Mouse (Mus musculus) megakaryocyte progenitor cell, adult 5-6 weeks (primary cell): ENCODE data around the gene Dnajc11. TPM values are rescaled to one million over a fixed set of nuclear protein-coding genes. Genes with fewer than 3 reads are reported as not detected.

ENCODE experiments used
- total RNA-seq, 2 experiments: library from RNA; stranded (forward) in 1 of 2; stranded (reverse) in 1 of 2; fragments of 157-497, 149-512 nt in 1 of 2; fragments of 200-1000 nt in 1 of 2; gene quantifications; 2 replicates each; pipeline versions ENCODE4 v1.2.3 to v1.2.4; 2015 to 2017

Dnajc11 gene
- total RNA-seq, 2 experiments from 2014 or later, result 45.2 to 106 TPM

Other genes with a start within 250 kb of the Dnajc11 start
- gene Camta1, start 71.8 kb upstream of the Dnajc11 start, total RNA-seq (2015), result 77.9 and 81.5 TPM in 2 replicates
- gene Camta1, start 71.8 kb upstream of the Dnajc11 start, total RNA-seq (2017), result 16.3 and 40.1 TPM in 2 replicates
- 7.2 and 8.0 TPM in 2 replicates for gene Thap3, start 55.3 kb downstream of the Dnajc11 start, total RNA-seq (2015)
- 6.1 and 6.4 TPM in 2 replicates for gene Thap3, start 55.3 kb downstream of the Dnajc11 start, total RNA-seq (2017)
- 2.8 and 4.6 TPM in 2 replicates for gene Phf13, start 62.6 kb downstream of the Dnajc11 start, total RNA-seq (2015)
- 1.0 and 2.7 TPM in 2 replicates for gene Phf13, start 62.6 kb downstream of the Dnajc11 start, total RNA-seq (2017)
- 3.4 and 3.6 TPM in 2 replicates for gene Klhl21, start 75.1 kb downstream of the Dnajc11 start, total RNA-seq (2015)
- gene Klhl21, start 75.1 kb downstream of the Dnajc11 start, total RNA-seq (2017), result 6.6 and 7.9 TPM in 2 replicates
- 7.4 and 10.3 TPM in 2 replicates for gene Zbtb48, start 94.0 kb downstream of the Dnajc11 start, total RNA-seq (2015)
- 4.8 and 6.6 TPM in 2 replicates for gene Zbtb48, start 94.0 kb downstream of the Dnajc11 start, total RNA-seq (2017)
- gene Tas1r1, start 104.9 kb downstream of the Dnajc11 start, total RNA-seq (2015), result 0.71 and 0.91 TPM in 2 replicates
- gene Tas1r1, start 104.9 kb downstream of the Dnajc11 start, total RNA-seq (2017), result 1.2 and 3.2 TPM in 2 replicates
- gene Nol9, start 105.6 kb downstream of the Dnajc11 start, total RNA-seq (2015), result 26.9 and 28.4 TPM in 2 replicates
- gene Nol9, start 105.6 kb downstream of the Dnajc11 start, total RNA-seq (2017), result 33.4 and 35.1 TPM in 2 replicates
- 0.66 and 1.2 TPM in 2 replicates for gene Plekhg5, start 138.8 kb downstream of the Dnajc11 start, total RNA-seq (2015)
- 1.6 and 2.6 TPM in 2 replicates for gene Plekhg5, start 138.8 kb downstream of the Dnajc11 start, total RNA-seq (2017)
- gene Tnfrsf25, start 182.2 kb downstream of the Dnajc11 start, total RNA-seq (2015), result 1.5 TPM in 1 of 2 replicates, not detected in the other
- 0.10 TPM in 1 of 2 replicates, not detected in the other for gene Tnfrsf25, start 182.2 kb downstream of the Dnajc11 start, total RNA-seq (2017)
- 1.1 and 1.3 TPM in 2 replicates for gene Espn, start 218.7 kb downstream of the Dnajc11 start, total RNA-seq (2015)
- gene Espn, start 218.7 kb downstream of the Dnajc11 start, total RNA-seq (2017), result 0.91 TPM in 1 of 2 replicates, not detected in the other
- gene Hes2, start 225.2 kb downstream of the Dnajc11 start, total RNA-seq (2015), result not detected in 2 replicates
- gene Hes2, start 225.2 kb downstream of the Dnajc11 start, total RNA-seq (2017), result not detected in 2 replicates
- gene Acot7, start 244.4 kb downstream of the Dnajc11 start, total RNA-seq (2015), result 75.9 and 76.7 TPM in 2 replicates
- 72.6 and 79.3 TPM in 2 replicates for gene Acot7, start 244.4 kb downstream of the Dnajc11 start, total RNA-seq (2017)